Mouse (Mus musculus) forebrain, embryonic 12.5 days (tissue): Measurements from ENCODE around the gene Myoc. TPM values are rescaled to one million over a fixed set of nuclear protein-coding genes. Genes with fewer than 3 reads are reported as not detected.

Experiments used
- ATAC-seq: fragments of 200-750 bp; cut with Nextera tagmentation; 2 replicates; pipeline ENCODE4 v1.8.0; 2017; ENCODE audit warnings: moderate TSS enrichment; ENCODE audit not compliant: low FRiP score
- H3K27ac ChIP-seq: fragments of 300-500 bp; sonication (generic); 2 replicates; pipeline ENCODE4 v1.5.1; 2016; ENCODE audit warnings: mild to moderate bottlenecking
- H3K27me3 ChIP-seq: fragments of 300-500 bp; sonication (generic); 2 replicates; pipeline ENCODE4 v1.6.1; 2016; ENCODE audit warnings: mild to moderate bottlenecking
- H3K36me3 ChIP-seq: fragments of 300-500 bp; sonication (generic); replicated peaks from 2 replicates; pipeline ENCODE4 v1.6.1; 2016; ENCODE audit warnings: mild to moderate bottlenecking
- H3K4me1 ChIP-seq: fragments of 300-500 bp; sonication (generic); 2 replicates; pipeline ENCODE4 v1.6.1; 2016
- H3K4me2 ChIP-seq: fragments of 300-500 bp; sonication (generic); 2 replicates; pipeline ENCODE4 v1.6.1; 2016; ENCODE audit warnings: mild to moderate bottlenecking, moderate library complexity
- H3K4me3 ChIP-seq: fragments of 300-500 bp; sonication (generic); replicated peaks from 2 replicates; pipeline ENCODE4 v1.5.1; 2016; ENCODE audit warnings: mild to moderate bottlenecking
- H3K9ac ChIP-seq: fragments of 300-500 bp; sonication (generic); 2 replicates; pipeline ENCODE4 v1.6.1; 2016; ENCODE audit warnings: mild to moderate bottlenecking
- H3K9me3 ChIP-seq: fragments of 300-500 bp; sonication (generic); 2 replicates; pipeline ENCODE4 v1.6.1; 2016
- WGBS: fragments of 180-500 bp; shearing (Covaris S2); methylation state at CpG from one replicate; pipeline ENCODE4 v1.1.7; 2016; 5-methylcytosine and 5-hydroxymethylcytosine counted together
- polyA plus RNA-seq: library from polyadenylated mRNA; unstranded; fragments of >200 nt; fragmentation: Nextera tagmentation; extraction: Ambion mirVana; gene quantifications from 2 replicates; pipeline ENCODE4 v1.2.1, GENCODE M21; 2016

The Myoc gene
- not detected in 2 replicates for polyA plus RNA-seq

GRCm38 (mm10) chr1:162639051-162639750 is at the start of gene Myoc:
TSS of gene Myoc (plus strand) at chr1:162639155.
- no peak for ATAC-seq
- Histone ChIP-seq H3K9me3 (no peaks in the 10 kb centered on the region), H3K4me1 (no peaks in the 10 kb centered on the region), H3K36me3 (no peaks in the 10 kb centered on the region), H3K27me3 (no peaks in the 10 kb centered on the region), H3K4me3 (no peak within 1 kb of the TSS), H3K4me2 (no peak within 1 kb of the TSS), H3K27ac (no peak within 1 kb of the TSS), H3K9ac (no peak within 1 kb of the TSS)
- 88% methylated on average over 10 of the region's 10 CpGs for WGBS

- Histone ChIP-seq H3K9ac (no peak overlapping the region), H3K4me1 (peaks cover 8% of the 10 kb centered on the region; the same call in 1 of the 2 replicates), H3K36me3 (peaks cover 3% of the 10 kb centered on the region; the same call in 1 of the 2 replicates), H3K4me3 (no peak overlapping the region), H3K9me3 (no peaks in the 10 kb centered on the region), H3K27ac (no peak overlapping the region), H3K27me3 (no peaks in the 10 kb centered on the region), H3K4me2 (0 out of 2 replicates have a peak overlapping the region, but pooled peaks have one; percentile 19)
- peak; percentile 90 for ATAC-seq
- WGBS = 4% methylated on average over 9 of the region's 9 CpGs
Observed at GRCm38 (mm10) chr1:162589443-162589842, 49.5 kb upstream of the Myoc start.

GRCm38 (mm10) chr1:162590415-162590997 is 48.4 kb upstream of the Myoc start:
- Histone ChIP-seq H3K36me3 (no peaks in the 10 kb centered on the region), H3K4me1 (peaks cover 8% of the 10 kb centered on the region; the same call in 1 of the 2 replicates), H3K4me3 (no peak overlapping the region), H3K4me2 (no peak overlapping the region), H3K27me3 (no peaks in the 10 kb centered on the region), H3K9me3 (no peaks in the 10 kb centered on the region), H3K27ac (no peak overlapping the region), H3K9ac (no peak overlapping the region)
- WGBS = 84% methylated on average over 8 of the region's 8 CpGs
- no peak for ATAC-seq

- no peak for ATAC-seq
Observed at GRCm38 (mm10) chr1:162597379-162598102, 41.4 kb upstream of the Myoc start.

GRCm38 (mm10) chr1:162599617-162600016 is 39.3 kb upstream of the Myoc start:
- H3K4me2 ChIP-seq = no peak overlapping the region
- H3K36me3 ChIP-seq = peaks cover 15% of the 10 kb centered on the region
- WGBS = 92% methylated on average over 5 of the region's 5 CpGs
- H3K9ac ChIP-seq = no peak overlapping the region
- no peak overlapping the region for H3K27ac ChIP-seq
- ATAC-seq = no peak
- H3K4me1 ChIP-seq = peaks cover 3% of the 10 kb centered on the region; the same call in 1 of the 2 replicates
- H3K9me3 ChIP-seq = no peaks in the 10 kb centered on the region
- no peaks in the 10 kb centered on the region for H3K27me3 ChIP-seq
- H3K4me3 ChIP-seq = no peak overlapping the region

More at GRCm38 (mm10) chr1:162597379-162598102, 41.4 kb upstream of the Myoc start:
- whole genome bisulfite sequencing = 93% methylated on average over 3 of the region's 3 CpGs
- H3K36me3 ChIP-seq = peaks cover 12% of the 10 kb centered on the region
- H3K4me2 ChIP-seq = no peak overlapping the region
- no peaks in the 10 kb centered on the region for H3K27me3 ChIP-seq
- peaks cover 3% of the 10 kb centered on the region; the same call in 1 of the 2 replicates for H3K4me1 ChIP-seq
- no peak overlapping the region for H3K4me3 ChIP-seq
- no peak overlapping the region for H3K27ac ChIP-seq
- no peaks in the 10 kb centered on the region for H3K9me3 ChIP-seq
- no peak overlapping the region for H3K9ac ChIP-seq

- Histone ChIP-seq H3K4me2 (no peak overlapping the region), H3K4me3 (no peak overlapping the region), H3K9me3 (no peaks in the 10 kb centered on the region), H3K4me1 (peaks cover 3% of the 10 kb centered on the region; the same call in 1 of the 2 replicates), H3K27me3 (no peaks in the 10 kb centered on the region), H3K9ac (no peak overlapping the region), H3K27ac (no peak overlapping the region), H3K36me3 (peaks cover 15% of the 10 kb centered on the region)
- no peak for ATAC-seq
- 74% methylated on average over 4 of the region's 4 CpGs for WGBS
Observed at GRCm38 (mm10) chr1:162601288-162601687, 37.7 kb upstream of the Myoc start.

- Histone ChIP-seq H3K27me3 (no peaks in the 10 kb centered on the region), H3K4me1 (peaks cover 23% of the 10 kb centered on the region), H3K4me2 (no peak overlapping the region), H3K9ac (no peak overlapping the region), H3K4me3 (no peak overlapping the region), H3K27ac (no peak overlapping the region), H3K36me3 (0 out of 2 replicates have a peak, but pooled peaks cover 2% of the 10 kb centered on the region), H3K9me3 (no peaks in the 10 kb centered on the region)
- no peak for ATAC-seq
- WGBS = 8% methylated on average over 1 of the region's 1 CpGs
Observed at GRCm38 (mm10) chr1:162608127-162608526, 30.8 kb upstream of the Myoc start.

- no peak overlapping the region for H3K4me2 ChIP-seq
- no peak overlapping the region for H3K9ac ChIP-seq
- peaks cover 23% of the 10 kb centered on the region for H3K4me1 ChIP-seq
- H3K9me3 ChIP-seq = no peaks in the 10 kb centered on the region
- H3K27ac ChIP-seq = no peak overlapping the region
- no peaks in the 10 kb centered on the region for H3K27me3 ChIP-seq
- no peak for ATAC-seq
- no peaks in the 10 kb centered on the region for H3K36me3 ChIP-seq
- H3K4me3 ChIP-seq = no peak overlapping the region
- 33% methylated on average over 9 of the region's 9 CpGs for WGBS
Observed at GRCm38 (mm10) chr1:162609633-162610250, 29.2 kb upstream of the Myoc start.

- H3K4me1 ChIP-seq = peaks cover 23% of the 10 kb centered on the region
- H3K4me2 ChIP-seq = no peak overlapping the region
- ATAC-seq = no peak
- H3K27me3 ChIP-seq = no peaks in the 10 kb centered on the region
- H3K36me3 ChIP-seq = no peaks in the 10 kb centered on the region
- H3K4me3 ChIP-seq = no peak overlapping the region
- WGBS = 38% methylated on average over 4 of the region's 4 CpGs
- no peak overlapping the region for H3K27ac ChIP-seq
- H3K9me3 ChIP-seq = no peaks in the 10 kb centered on the region
- no peak overlapping the region for H3K9ac ChIP-seq
Observed at GRCm38 (mm10) chr1:162611191-162611590, 27.8 kb upstream of the Myoc start.

GRCm38 (mm10) chr1:162615511-162615910 is 23.4 kb upstream of the Myoc start:
- WGBS = 82% methylated on average over 1 of the region's 1 CpGs
- H3K9me3 ChIP-seq = no peaks in the 10 kb centered on the region

GRCm38 (mm10) chr1:162620487-162620886 is 18.5 kb upstream of the Myoc start:
- no peak overlapping the region for H3K4me2 ChIP-seq
- no peaks in the 10 kb centered on the region; the same call in 1 of the 2 replicates for H3K4me1 ChIP-seq
- no peaks in the 10 kb centered on the region for H3K36me3 ChIP-seq
- no peak overlapping the region for H3K9ac ChIP-seq
- 63% methylated on average over 4 of the region's 4 CpGs for WGBS
- H3K9me3 ChIP-seq = no peaks in the 10 kb centered on the region
- no peaks in the 10 kb centered on the region for H3K27me3 ChIP-seq
- H3K4me3 ChIP-seq = no peak overlapping the region
- no peak overlapping the region for H3K27ac ChIP-seq
- ATAC-seq = no peak

More at GRCm38 (mm10) chr1:162615511-162615910, 23.4 kb upstream of the Myoc start:
- ATAC-seq = peak; percentile 68
- no peaks in the 10 kb centered on the region for H3K36me3 ChIP-seq
- H3K4me2 ChIP-seq = no peak overlapping the region
- no peaks in the 10 kb centered on the region for H3K27me3 ChIP-seq
- no peak overlapping the region for H3K27ac ChIP-seq
- peaks cover 6% of the 10 kb centered on the region; the same call in 1 of the 2 replicates for H3K4me1 ChIP-seq
- no peak overlapping the region for H3K4me3 ChIP-seq
- no peak overlapping the region for H3K9ac ChIP-seq

- H3K27ac ChIP-seq = no peak overlapping the region
- H3K4me2 ChIP-seq = no peak overlapping the region
- no peaks in the 10 kb centered on the region for H3K36me3 ChIP-seq
- no peak overlapping the region for H3K9ac ChIP-seq
- no peaks in the 10 kb centered on the region for H3K9me3 ChIP-seq
- WGBS = 66% methylated on average over 4 of the region's 4 CpGs
- ATAC-seq = no peak
- no peak overlapping the region for H3K4me3 ChIP-seq
- H3K4me1 ChIP-seq = no peaks in the 10 kb centered on the region; the same call in 1 of the 2 replicates
- H3K27me3 ChIP-seq = no peaks in the 10 kb centered on the region
Observed at GRCm38 (mm10) chr1:162623895-162624294, 15.1 kb upstream of the Myoc start.
